Mouse (Mus musculus): ENCODE data around the gene Tmem174. TPM values are rescaled to one million over a fixed set of nuclear protein-coding genes. Genes with fewer than 3 reads are reported as not detected.

Tmem174 gene
- polyA plus RNA-seq, 1 experiment = 0.26 TPM

DNA sequence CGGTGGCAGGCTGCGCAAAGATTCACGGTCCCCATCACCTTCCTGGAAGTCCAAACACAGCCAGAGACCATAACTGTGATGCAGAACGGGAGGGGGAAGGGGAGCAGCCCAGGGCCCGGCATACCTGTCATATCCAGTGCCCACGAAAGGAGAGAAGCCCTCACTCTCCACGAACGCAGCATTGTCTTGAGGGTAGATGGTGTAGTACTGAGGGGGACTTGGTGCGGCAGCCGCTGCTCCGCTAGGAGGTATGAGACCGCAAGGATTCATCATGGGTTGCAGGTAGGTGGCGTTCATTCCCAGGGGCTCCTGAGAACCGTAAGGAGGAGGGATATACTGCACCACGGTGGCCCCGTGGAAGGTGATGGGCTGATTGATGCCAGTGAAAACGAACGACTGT is 639 bp downstream of the Tmem174 start:
- WGBS = 85% methylated on average over 18 of the region's 18 CpGs
- DNase-seq (ENCODE audit: low read depth, low spot score) = no peak

DNA sequence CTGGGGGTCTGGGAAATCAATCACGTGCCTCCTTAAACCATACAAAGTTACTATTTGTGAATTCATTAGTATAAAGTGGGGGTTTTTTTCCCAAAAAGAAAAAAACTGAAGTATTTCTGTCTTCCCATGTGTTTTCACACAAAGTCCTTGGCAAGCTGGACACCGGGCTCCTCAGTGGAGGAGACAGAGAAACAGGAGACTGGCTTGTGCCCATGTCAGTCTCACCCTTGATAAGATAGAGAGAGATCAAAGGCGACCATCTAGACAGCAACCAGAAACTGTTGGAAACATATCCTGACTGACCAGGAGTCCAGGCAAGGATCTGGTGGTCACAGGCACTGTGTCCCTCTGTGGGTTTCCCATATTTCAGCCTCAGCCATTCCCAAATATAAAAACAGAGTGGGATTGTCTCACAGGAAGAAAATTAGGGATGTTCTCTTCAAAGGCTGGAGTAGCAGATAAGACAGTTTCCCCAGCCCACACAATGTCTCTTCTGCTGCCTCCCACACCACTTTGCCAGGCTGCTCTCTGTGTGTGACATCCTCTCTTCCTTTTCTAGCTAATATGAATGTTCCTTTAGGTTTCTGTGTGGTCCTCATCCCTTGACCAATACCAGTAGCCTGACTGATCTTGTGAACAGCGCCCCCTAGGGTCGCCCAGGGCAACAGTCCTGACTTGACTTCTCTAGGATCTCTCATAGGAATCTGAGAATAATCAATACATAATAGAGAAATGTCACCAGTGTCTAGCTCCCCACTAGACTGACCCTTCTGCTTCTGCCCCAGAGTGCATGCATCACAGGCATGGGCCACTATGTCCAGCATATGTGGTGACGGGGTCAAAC is 3.3 kb downstream of the Tmem174 start:
- DNase-seq (ENCODE audit: low read depth, low spot score) = no peak
- WGBS = 74% methylated on average over 6 of the region's 6 CpGs

DNA sequence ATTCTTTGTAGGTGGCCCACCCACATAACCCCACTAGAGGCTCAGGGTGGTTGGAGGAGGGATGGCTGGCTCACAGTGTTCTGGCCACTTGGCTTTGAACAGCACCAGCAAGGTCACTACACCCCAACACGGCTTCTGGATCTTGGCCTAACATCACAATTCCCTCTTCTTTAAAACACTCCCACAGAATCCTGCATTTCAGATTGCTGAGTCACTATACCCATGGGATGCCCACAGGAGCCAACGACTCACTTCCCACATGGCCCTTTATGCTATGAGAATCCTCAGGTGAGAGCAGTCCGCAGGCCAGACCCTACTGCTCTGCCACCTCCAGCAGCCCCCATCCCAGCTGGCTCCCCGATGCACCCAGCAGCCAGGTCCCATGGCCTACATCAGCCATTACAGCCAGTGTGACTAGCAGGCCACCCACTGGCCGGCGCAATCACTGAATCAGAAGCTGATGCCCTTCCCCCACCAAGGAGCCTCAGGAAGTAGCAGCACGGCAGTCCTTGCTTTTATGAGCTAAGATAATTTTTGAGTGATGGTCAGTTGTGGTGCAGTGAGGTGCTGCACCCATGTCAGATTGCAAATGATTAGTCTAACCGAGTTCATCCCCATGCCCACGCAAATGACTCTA is 4.8 kb downstream of the Tmem174 start:
- no peak for DNase-seq (ENCODE audit: low read depth, low spot score)
- WGBS = 74% methylated on average over 9 of the region's 9 CpGs

DNA sequence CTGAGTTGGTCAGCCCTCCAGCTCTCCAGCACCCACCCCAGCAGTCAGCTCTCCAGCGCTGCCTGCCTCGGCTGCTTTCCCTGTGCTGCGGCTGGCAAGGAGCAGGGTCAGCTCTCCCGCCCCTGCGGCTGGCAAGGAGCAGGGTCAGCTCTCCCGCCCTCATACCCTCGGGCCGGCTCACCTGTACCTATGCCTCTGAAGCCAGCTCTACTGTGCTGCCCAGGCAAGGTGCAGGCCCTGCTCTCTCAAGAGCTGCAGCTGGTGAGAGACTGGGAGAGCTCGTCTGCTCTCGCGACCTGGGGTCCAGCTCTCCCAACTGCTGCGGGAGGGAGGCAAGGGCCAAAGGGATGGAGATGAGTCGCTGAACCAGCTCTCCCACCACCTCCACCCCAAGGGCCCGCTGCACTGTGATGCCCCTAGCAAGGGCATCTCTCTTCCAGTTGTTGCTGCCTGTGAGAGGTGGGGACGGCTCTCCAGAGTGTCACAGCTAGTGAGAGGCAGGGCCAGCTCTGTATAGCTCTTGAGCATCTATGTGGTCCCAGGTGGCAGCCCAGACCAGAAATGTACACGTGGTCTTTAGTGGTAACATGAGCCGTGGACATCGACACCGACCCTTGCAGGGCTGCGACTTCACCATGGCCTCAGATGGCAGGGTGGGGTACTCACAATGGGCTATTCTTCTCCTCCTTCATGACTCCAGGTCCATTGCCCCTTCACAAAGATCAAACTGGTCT is 5.9 kb downstream of the Tmem174 start:
- 81% methylated on average over 20 of the region's 20 CpGs for WGBS
- no peak for DNase-seq (ENCODE audit: low read depth, low spot score)

DNA sequence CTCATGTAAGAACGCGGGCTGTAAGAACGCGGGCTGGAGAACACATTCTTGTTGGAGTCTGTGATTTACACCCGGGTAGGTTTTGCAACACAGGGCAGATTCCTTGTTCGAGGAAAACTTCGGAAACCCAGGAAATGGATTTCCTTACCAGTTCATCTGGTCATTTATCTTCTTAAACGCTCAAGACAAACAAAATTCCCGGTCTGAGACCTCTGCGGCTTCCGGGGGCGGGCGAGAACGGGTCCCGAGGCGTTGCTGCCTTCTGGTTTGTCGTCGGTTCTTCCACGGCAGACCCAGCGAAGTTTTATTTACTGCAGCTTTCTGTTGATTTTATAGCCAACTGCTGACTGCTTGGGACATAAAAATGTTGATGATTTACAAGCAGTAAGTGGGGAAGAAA is 10.5 kb downstream of the Tmem174 start:
- DNase-seq (ENCODE audit: low read depth, low spot score) = no peak
- 13% methylated on average over 20 of the region's 20 CpGs for WGBS

DNA sequence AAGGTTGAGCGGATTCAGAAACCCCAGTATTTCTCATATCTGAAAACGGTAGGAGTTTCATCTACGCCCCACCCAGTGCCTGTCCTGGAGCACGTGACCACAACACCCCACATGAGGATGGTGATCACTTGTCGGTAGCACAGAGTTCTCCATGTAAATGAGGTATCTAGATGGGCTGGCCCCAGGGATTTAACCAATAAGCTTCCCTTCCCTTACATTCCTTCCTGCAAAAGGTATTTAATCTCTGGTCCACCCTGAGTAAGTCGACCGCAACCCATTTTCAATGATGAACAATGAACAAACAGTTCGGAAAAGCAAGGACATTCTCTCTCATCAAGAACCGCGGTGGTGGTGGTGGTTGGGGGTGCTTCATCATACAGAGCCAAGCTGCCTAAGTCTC is 12.7 kb downstream of the Tmem174 start:
- WGBS = 94% methylated on average over 10 of the region's 10 CpGs

DNA sequence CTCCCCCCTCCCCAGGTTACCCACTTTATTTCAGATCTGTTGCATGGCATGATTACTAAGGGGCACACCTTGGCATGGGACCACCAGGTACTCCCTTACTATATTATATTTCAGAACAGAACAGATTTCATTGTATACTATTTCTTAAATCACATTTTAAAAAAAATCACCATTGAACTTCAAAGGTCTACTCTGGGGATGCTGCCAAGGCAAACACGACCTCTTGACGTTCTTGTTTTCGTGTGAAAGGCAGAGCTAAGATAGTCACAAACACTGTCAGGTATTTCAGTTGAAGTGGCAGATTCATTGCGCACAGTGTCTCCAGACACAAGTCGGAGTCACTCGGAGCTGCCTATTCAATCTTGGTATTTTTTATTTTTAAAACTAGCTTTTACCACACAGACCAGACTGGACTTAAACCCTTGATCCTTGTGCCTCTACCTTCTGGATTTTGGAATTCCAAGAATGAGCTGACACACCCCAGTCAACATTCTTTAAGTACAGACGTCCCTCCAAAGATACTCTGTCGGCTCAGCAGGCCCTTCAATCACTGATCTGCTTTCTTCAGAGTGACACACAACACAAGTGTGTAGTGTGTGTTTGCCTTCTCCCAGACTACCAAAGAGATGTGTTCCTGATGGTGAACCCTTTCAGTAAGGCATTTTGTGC is 14.2 kb downstream of the Tmem174 start:
- DNase-seq (ENCODE audit: low read depth, low spot score) = no peak

More for the DNA sequence above, 12.7 kb downstream of the Tmem174 start:
- no peak for DNase-seq (ENCODE audit: low read depth, low spot score)

DNA sequence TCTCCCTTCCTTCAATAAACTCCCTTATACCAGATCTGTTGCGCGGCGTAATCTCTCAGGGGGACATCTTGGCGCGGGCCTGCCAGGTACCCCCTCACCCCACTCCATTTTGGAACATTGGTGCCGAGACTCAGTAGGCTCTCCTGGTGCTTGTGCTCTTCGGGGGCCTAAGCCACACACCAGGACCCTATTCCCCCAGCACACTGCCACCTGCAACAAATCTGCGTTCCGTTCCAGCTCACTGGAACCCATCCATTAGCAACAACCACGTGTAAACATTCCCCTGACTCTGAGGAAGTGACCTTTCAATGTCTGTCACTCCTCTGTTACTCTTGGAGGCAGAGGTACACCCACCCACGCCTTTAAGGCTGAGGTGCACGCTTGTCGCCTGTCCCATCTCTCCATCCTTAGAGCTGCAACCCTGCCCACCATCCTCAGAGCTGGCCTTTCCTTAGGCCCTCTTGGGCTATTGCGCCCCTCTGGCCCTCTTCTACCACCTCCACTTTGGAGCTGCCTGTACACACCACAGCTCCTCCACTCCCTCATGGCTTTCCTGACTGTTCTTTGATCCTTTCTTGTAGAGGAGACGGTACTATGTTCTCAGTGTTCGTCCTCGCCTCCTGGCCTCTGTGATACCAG is 19.7 kb downstream of the Tmem174 start:
- WGBS = 74% methylated on average over 17 of the region's 17 CpGs
- no peak for DNase-seq (ENCODE audit: low read depth, low spot score)

More for the DNA sequence above, 14.2 kb downstream of the Tmem174 start:
- 24% methylated on average over 8 of the region's 8 CpGs for WGBS

DNA sequence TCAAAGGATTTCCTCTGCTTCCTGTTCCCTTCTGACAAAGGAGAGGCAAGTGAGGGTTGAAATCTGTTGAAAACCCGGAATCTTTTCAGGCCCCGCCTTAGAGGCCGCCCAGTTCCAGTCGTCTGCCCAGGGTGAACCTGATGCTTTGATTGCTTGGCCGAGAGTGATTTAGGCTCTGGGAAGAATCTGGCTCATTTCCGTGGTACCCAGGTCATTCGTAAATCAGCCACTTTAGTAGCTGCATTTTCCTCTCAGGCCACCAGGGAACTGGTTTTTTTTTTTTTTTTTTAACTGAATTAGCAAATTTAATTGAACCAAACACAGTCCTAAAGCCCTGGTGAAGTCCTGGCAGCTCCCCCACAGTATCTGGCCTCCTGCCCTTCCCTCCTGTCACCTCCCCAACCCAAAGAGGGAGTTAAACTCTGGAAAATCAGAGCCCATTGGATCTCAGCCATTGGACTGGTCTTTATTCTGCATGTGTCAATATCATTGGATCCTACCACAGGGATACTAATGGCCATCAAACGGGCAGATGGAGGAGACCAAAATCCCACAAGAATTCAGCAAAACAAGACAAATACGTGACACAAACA is 29.2 kb downstream of the Tmem174 start:
- WGBS = 25% methylated on average over 9 of the region's 9 CpGs
- no peak for DNase-seq (ENCODE audit: low read depth, low spot score)

DNA sequence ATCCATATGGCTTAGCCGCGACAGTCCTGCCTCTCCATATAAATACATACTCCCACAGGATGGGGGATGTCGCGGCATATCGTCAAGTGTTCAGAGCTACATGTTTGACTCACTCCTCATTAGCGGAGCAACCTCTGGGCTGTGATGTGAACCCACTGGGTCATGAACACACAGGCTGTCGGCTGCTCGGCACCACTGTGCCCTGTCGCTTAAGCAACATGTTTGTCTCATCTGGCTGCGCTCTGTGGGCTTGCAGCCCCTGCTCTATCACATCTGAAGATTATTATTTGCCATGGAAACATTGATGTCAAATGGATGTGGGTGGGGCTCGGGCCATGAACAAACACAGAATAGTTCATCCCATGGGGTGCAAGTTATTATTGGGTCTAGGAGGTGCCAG is 33.4 kb downstream of the Tmem174 start:
- WGBS = 95% methylated on average over 11 of the region's 11 CpGs
- DNase-seq (ENCODE audit: low read depth, low spot score) = no peak

DNA sequence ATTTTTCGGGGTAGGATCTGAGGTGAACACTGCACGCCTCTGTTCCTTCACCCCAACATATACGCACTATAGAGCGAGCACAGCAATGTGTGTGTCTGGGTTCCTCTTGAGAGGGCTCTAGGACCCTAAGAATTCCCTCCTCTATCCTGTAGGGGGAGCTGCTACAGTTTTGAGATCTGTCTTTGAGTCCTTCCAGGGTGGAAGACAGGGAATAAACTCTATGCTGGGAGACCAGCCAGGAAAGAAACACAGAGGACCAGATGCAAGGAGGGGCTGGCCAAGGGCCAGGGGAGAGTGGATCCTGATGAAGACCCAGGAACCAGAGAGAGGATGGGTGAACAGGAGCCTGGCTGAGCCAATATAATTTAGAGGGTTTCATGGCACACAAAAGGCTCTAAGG is 40.5 kb downstream of the Tmem174 start:
- WGBS = 70% methylated on average over 4 of the region's 4 CpGs
- no peak for DNase-seq (ENCODE audit: low read depth, low spot score)

DNA sequence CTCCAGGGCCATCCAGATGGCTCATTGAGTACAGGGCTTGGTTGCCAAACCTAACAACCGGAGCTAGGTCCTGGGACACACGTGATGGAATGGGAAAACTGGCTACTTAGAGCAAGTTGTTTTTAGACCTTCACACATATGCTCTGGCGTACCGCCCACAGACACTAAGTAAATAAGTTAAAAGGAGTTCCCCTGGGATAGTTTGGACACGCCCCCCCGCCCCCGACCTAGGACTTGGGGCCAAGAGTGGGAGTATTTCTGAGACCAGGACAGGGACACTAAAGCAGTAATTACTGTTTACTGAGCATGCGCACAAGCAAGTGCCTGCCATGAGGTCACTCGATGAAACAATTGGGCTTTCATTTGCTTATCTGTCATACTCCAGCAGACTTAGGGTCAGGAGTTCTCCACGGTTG is 42.5 kb downstream of the Tmem174 start:
- WGBS = 22% methylated on average over 10 of the region's 10 CpGs
- DNase-seq (ENCODE audit: low read depth, low spot score) = no peak

DNA sequence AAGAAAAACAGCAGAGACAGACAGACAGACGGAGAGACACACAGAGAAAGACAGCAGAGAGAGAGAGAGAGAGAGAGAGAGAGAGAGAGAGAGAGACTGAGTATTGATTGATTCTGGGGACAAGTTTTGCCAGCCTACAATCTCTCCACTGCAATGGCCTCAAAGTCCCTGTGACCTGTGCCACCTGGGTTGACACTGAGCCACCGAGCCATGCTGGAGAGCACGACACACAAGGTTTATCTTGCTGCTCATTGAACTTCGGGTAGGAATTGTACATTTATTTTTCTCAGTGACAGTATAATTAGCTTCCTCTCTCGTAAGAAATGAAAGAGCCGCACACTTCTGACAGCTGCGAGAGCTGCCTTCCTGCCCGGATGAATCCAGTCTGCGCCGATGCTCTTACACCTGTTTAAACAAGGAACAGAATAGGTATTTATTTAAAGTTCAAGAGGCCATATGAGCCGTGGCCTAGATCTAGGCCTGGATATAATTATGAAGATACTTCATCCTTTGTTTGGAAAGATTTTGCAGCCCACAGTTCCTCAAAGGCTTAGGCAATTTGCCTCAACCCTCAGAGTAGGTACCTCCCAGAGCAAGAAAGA is 43.2 kb downstream of the Tmem174 start:
- WGBS = 29% methylated on average over 11 of the region's 11 CpGs
- no peak for DNase-seq (ENCODE audit: low read depth, low spot score)

DNA sequence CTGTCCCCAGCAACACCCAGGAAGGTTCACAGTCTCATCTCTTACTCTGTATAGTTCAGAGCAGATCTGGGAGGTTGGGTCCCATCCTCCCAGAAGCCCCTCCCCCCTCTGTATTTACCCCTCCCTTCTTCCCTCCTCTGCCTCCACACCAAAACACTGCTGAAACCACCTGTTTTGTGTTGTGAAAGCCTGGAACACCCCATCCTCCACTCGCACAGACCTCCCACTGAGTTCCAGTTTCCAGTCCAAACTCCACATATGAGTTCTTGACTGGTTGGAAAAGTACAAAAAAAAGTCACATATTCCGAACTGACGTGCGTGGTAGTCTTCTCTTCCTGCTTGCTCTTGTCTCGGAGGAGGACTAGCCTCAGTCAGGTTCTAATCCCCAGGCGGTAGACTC is 45.8 kb downstream of the Tmem174 start:
- DNase-seq (ENCODE audit: low read depth, low spot score) = no peak
- 26% methylated on average over 6 of the region's 6 CpGs for WGBS

DNA sequence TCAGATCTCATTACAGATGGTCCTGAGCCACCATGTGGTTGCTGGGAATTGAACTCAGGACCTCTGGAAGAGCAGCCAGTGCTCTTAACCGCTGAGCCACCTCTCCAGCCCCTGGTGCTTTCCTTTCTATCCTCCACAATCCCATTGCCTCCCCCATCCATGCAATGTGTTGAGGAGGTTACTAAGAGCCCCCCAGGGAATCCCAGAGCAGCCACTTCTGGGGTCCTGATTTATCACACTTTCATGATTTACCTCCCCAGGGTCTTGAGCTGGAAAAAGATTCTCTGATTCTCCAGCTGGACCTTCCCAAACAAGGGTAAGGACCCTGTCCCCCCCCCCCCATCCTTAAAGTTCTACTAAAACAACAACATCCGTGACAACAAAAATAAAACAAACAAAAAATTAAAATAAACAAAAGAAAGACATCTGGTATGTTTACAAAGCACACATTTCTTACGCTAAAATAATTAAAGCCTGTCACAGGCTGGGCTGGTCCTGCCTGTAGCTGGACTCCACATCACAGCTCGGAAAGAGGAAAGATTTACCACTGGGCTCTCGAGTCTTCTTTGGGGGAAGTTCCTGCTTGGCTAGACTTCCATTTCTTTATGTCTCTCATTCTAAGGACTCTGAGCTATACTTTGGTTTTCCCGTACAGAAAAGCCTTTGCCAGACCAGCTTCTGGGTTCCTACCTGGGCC is 46.4 kb downstream of the Tmem174 start:
- WGBS = 36% methylated on average over 6 of the region's 6 CpGs
- DNase-seq (ENCODE audit: low read depth, low spot score) = no peak

DNA sequence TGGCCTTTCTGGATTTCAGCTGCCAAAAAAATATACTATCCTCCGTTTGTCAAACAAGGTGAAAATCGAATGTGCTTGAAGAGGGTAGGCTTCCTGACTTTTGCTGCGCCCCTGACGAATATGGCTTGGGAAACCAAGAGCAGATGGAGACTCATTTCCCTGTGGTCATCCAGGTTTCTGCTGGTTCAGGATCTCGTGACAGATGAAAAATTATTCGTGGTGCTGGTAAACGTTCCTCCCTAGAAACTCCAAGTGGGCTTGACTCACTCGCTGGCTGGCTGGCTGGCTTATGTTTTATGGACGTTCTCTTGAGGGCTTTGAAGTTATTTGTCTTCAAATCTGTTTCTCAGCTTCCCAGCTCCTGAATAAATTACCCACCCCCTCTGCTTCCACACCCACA is 47.6 kb downstream of the Tmem174 start:
- WGBS = 10% methylated on average over 9 of the region's 9 CpGs
- DNase-seq (ENCODE audit: low read depth, low spot score) = no peak

DNA sequence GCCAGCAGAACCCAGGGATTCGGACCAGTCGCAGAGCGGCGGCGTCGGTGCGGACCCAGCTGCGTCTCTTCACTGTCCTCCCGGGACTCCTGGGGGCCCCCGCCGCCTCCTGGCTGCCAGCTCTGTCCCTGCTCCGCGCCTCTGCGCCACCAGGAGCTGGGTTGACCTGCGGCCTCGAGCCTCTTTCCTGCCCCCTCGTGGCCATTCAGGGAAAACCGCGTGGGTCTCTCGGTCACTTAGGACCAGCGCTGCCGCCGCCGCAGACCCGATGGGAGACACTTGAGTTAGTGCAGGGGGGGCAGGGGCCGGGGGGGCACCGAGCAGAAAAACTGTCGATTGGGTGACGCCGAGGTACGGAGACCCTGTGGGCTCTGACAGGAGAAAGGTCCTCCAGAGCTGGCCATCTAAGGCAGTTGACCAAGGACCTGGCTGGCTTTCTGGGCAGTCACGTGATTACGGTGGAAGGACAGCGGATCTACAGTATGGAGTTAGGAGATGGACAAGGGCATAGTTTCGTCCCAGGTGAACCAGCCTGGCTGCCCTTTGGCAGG is 48.2 kb downstream of the Tmem174 start:
- no peak for DNase-seq (ENCODE audit: low read depth, low spot score)
- WGBS = 1% methylated on average over 35 of the region's 35 CpGs

DNA sequence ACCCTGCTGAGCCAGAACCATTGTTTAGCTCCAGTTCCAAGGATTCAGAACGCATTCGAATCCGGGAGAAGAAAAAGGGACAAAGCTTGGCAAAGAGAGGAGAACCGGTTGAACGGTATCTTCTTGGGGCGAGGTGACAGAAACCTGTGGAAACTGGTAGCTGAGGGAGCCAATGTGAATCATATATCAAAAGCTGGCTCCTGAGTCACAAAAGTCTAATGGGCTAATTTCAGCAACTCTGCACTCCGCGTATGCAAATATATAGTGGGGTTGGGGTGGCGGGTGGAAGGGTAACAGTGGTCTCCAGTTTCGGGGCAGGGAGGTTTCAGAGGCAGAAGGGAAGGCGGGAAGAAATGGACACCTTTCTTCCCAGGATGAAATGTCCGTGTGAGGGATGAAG is 48.7 kb downstream of the Tmem174 start:
- DNase-seq (ENCODE audit: low read depth, low spot score) = no peak
- 16% methylated on average over 12 of the region's 12 CpGs for WGBS

All from large intestine, adult 2 months (tissue).